Mouse (Mus musculus): Measurements from ENCODE around the gene Glcci1. TPM values are rescaled to one million over a fixed set of nuclear protein-coding genes. Genes with fewer than 3 reads are reported as not detected.

Glcci1 gene
- polyA plus RNA-seq, 1 experiment from 2014 or later = 7.7 TPM

DNA sequence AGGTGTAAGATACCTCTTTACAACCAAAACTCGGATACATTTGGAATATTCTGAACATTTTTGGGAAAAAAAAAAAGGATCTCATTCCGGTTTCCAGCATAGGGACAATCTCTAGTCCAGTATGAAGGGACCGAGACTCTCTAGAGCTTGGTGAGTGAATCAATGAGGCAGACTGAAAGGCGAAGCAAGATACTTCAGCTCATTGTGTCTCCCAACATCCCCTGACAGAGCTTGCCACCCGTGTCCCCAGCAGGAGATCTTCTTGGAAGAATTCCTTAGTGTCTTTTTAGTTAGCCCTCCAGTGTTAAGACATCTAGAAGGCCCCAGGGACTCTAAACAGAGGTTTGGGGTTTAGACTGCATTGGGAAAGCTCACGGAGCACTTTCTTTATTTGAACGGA is 20.1 kb upstream of the Glcci1 start:
- Histone ChIP-seq H3K36me3 (ENCODE audit: insufficient read depth, low read length) (no peaks in the 10 kb centered on the region), H3K4me2 (replicated peaks; ENCODE audit: low read depth, low read length) (no peak overlapping the region), H3K27me3 (replicated peaks; ENCODE audit: insufficient read depth, low read length) (no peaks in the 10 kb centered on the region), H3K9ac (replicated peaks; ENCODE audit: low read depth) (no peak overlapping the region), H3K4me3 (ENCODE audit: low read depth, low read length) (no peak overlapping the region), H3K9me3 (ENCODE audit: low read length) (no peaks in the 10 kb centered on the region), H3K4me1 (ENCODE audit: insufficient read depth, low read depth, low read length) (no peaks in the 10 kb centered on the region; the same call in 1 of the 2 replicates), H3K27ac (ENCODE audit: low read length) (no peak overlapping the region)
- 82% methylated on average over 7 of the region's 7 CpGs for WGBS
- ATAC-seq = no peak
- no peak for DNase-seq (ENCODE audit: low spot score)
- TF ChIP-seq CTCF (IDR thresholded peaks at IDR 0.05) = no peak
- TF ChIP-seq EP300 (IDR thresholded peaks at IDR 0.05) = no peak

- no peaks in the 10 kb centered on the region; the same call in 1 of the 2 replicates for H3K4me1 ChIP-seq (ENCODE audit: insufficient read depth, low read depth, low read length)
- no peak overlapping the region for H3K27ac ChIP-seq (ENCODE audit: low read length)
- no peak for TF ChIP-seq CTCF (IDR thresholded peaks at IDR 0.05)
- WGBS = 73% methylated on average over 1 of the region's 1 CpGs
- DNase-seq (ENCODE audit: low spot score) = no peak
- H3K9ac ChIP-seq (replicated peaks; ENCODE audit: low read depth) = no peak overlapping the region
- H3K36me3 ChIP-seq (ENCODE audit: insufficient read depth, low read length) = no peaks in the 10 kb centered on the region
- ATAC-seq = no peak
- H3K4me3 ChIP-seq (ENCODE audit: low read depth, low read length) = no peak overlapping the region
- H3K4me2 ChIP-seq (replicated peaks; ENCODE audit: low read depth, low read length) = no peak overlapping the region
- no peaks in the 10 kb centered on the region for H3K9me3 ChIP-seq (ENCODE audit: low read length)
- H3K27me3 ChIP-seq (replicated peaks; ENCODE audit: insufficient read depth, low read length) = no peaks in the 10 kb centered on the region
These were observed 19.3 kb upstream of the Glcci1 start for GRCm38 (mm10) chr6:8489938-8490585.

DNA sequence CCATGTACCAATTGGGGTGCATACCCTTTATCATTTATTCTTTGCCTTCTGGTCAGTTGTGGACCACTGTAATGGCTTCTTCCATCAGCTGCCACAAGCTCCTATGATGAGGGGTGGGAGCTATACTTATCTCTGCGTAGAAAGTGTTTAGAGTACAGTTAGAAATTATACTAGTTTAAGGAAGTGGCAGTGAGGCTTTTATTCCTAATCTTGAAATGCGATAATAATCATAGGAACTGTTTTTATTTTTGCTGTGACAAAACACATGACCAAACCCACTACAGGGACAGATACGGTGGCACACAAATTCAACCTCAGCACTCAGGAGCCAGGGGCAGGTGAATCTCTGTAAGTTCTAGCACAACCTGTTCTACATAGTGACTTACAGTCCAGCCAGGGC is 17.2 kb upstream of the Glcci1 start:
- no peak overlapping the region for H3K4me3 ChIP-seq (ENCODE audit: low read depth, low read length)
- ATAC-seq (no peak), DNase-seq (ENCODE audit: low spot score) (no peak)
- no peaks in the 10 kb centered on the region for H3K9me3 ChIP-seq (ENCODE audit: low read length)
- no peaks in the 10 kb centered on the region for H3K36me3 ChIP-seq (ENCODE audit: insufficient read depth, low read length)
- no peak overlapping the region for H3K27ac ChIP-seq (ENCODE audit: low read length)
- WGBS = 88% methylated on average over 3 of the region's 3 CpGs
- no peaks in the 10 kb centered on the region for H3K27me3 ChIP-seq (replicated peaks; ENCODE audit: insufficient read depth, low read length)
- no peak overlapping the region for H3K9ac ChIP-seq (replicated peaks; ENCODE audit: low read depth)
- H3K4me1 ChIP-seq (ENCODE audit: insufficient read depth, low read depth, low read length) = no peaks in the 10 kb centered on the region
- no peak overlapping the region for H3K4me2 ChIP-seq (replicated peaks; ENCODE audit: low read depth, low read length)
- TF ChIP-seq EP300 (IDR thresholded peaks at IDR 0.05) (no peak), CTCF (IDR thresholded peaks at IDR 0.05) (no peak)

DNA sequence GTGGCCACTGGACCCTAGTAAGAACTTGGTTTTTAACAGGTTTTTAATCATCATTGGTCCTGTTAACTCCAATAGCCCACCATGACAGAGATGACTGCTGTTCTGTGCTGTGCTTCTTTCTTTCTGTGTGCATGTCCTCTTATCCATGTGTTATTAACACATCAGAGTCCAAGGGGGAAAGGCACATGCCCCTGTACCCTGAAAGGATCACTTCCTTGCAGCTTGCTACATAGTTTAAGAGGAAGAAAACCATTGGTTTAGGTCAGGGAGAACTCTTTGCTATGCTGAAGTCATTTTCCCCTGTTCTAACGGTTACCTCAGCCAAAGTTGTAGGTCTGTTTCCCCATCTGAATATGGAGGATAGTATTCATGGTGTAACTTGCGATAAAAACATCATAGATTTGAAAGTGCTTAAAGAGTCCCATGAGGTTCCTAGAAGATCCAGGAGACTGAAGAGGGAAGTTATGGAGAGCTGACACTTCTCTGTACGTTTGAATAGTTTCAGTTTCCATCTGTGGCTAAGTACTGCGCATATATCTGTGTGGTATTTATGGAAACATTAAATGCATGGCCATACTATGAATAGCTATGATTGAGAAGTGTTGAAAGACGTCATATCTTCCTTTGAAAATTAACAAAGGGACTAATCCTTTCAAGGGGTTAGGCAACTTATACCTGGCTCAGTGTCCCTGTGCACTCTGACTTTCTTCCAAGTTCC is 14.1 kb upstream of the Glcci1 start:
- DNase-seq (ENCODE audit: low spot score) (no peak), ATAC-seq (peak; percentile 40)
- 66% methylated on average over 5 of the region's 5 CpGs for WGBS
- H3K9ac ChIP-seq (replicated peaks; ENCODE audit: low read depth) = no peak overlapping the region
- no peaks in the 10 kb centered on the region for H3K9me3 ChIP-seq (ENCODE audit: low read length)
- H3K4me1 ChIP-seq (ENCODE audit: insufficient read depth, low read depth, low read length) = no peaks in the 10 kb centered on the region
- no peaks in the 10 kb centered on the region for H3K27me3 ChIP-seq (replicated peaks; ENCODE audit: insufficient read depth, low read length)
- H3K4me3 ChIP-seq (ENCODE audit: low read depth, low read length) = no peak overlapping the region
- no peak overlapping the region for H3K27ac ChIP-seq (ENCODE audit: low read length)
- no peak for TF ChIP-seq CTCF (IDR thresholded peaks at IDR 0.05)
- TF ChIP-seq EP300 (IDR thresholded peaks at IDR 0.05) = no peak
- H3K4me2 ChIP-seq (replicated peaks; ENCODE audit: low read depth, low read length) = no peak overlapping the region
- H3K36me3 ChIP-seq (ENCODE audit: insufficient read depth, low read length) = no peaks in the 10 kb centered on the region

DNA sequence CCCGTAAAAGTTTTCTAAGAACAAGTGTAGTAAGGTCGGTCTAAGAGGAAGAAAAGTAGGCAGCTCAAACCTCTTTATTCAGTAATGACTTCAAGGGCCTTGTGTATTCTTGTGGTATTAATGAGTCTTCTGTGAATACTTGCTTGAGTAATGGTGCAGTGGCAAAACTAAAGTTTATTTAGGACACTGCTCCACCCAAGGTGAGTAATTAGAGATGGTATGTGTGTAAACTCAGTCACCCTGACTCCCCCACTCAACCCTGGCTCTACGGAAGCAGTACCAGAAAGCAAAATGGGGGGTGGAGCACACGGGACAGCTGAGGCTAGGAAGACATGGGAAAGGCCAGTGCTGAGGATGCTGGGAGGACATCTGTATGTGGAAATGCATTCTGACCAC is 13.6 kb upstream of the Glcci1 start:
- no peaks in the 10 kb centered on the region for H3K27me3 ChIP-seq (replicated peaks; ENCODE audit: insufficient read depth, low read length)
- H3K9me3 ChIP-seq (ENCODE audit: low read length) = no peaks in the 10 kb centered on the region
- no peaks in the 10 kb centered on the region for H3K4me1 ChIP-seq (ENCODE audit: insufficient read depth, low read depth, low read length)
- no peak for TF ChIP-seq CTCF (IDR thresholded peaks at IDR 0.05)
- H3K9ac ChIP-seq (replicated peaks; ENCODE audit: low read depth) = no peak overlapping the region
- DNase-seq (ENCODE audit: low spot score) (peak; percentile 50), ATAC-seq (peak; percentile 75)
- no peaks in the 10 kb centered on the region for H3K36me3 ChIP-seq (ENCODE audit: insufficient read depth, low read length)
- WGBS = 38% methylated on average over 4 of the region's 4 CpGs
- H3K4me2 ChIP-seq (replicated peaks; ENCODE audit: low read depth, low read length) = no peak overlapping the region
- H3K27ac ChIP-seq (ENCODE audit: low read length) = no peak overlapping the region
- H3K4me3 ChIP-seq (ENCODE audit: low read depth, low read length) = no peak overlapping the region

DNA sequence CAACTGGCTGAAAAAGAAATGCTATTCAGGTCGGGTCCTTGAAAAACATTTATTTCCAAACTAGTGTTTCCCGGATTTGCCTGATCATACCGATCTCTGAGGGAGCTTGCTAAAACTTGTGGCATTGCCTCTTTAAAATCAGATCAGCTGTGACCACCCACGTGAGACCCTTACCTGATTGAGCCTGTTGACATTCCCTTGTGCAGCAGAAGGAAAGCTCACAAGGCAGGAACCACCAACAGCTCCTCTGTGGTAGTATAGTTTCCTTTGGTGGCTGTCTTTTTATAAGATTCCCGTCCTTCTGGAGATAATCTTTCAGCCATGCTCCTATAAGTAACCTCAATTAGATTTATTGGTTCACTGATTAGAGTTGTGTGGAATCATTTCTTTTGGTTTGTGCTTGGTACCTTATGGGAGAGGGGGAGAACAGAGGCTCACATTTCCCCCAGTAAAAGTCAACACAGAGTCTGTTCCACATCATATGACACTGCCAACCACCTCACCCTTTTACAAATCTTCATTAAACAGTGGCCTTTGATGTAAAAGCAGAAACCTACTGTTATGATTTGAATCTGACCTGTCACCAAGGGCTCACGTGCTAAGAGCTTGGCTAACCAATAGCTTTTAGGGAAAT is 12.0 kb upstream of the Glcci1 start:
- 64% methylated on average over 6 of the region's 6 CpGs for WGBS
- no peak for ATAC-seq
- Histone ChIP-seq H3K9ac (replicated peaks; ENCODE audit: low read depth) (no peak overlapping the region), H3K4me3 (ENCODE audit: low read depth, low read length) (no peak overlapping the region), H3K4me1 (ENCODE audit: insufficient read depth, low read depth, low read length) (no peaks in the 10 kb centered on the region), H3K27ac (ENCODE audit: low read length) (no peak overlapping the region), H3K4me2 (replicated peaks; ENCODE audit: low read depth, low read length) (no peak overlapping the region), H3K36me3 (ENCODE audit: insufficient read depth, low read length) (no peaks in the 10 kb centered on the region), H3K9me3 (ENCODE audit: low read length) (no peaks in the 10 kb centered on the region), H3K27me3 (replicated peaks; ENCODE audit: insufficient read depth, low read length) (no peaks in the 10 kb centered on the region)
- no peak for DNase-seq (ENCODE audit: low spot score)
- TF ChIP-seq CTCF (IDR thresholded peaks at IDR 0.05) (no peak), EP300 (IDR thresholded peaks at IDR 0.05) (no peak)
